Mouse (Mus musculus): ENCODE measurements at regions not wholly inside any gene's neighbourhood (a gene's known extent, or its start where the extent isn't known, plus 50 kb on each side); places are given as distances from the start of the nearest gene placed in this dataset.

- no peak for ATAC-seq (ENCODE audit: insufficient number of reproducible peaks, low FRiP score, low TSS enrichment, low read depth)
- Histone ChIP-seq H3K27ac (replicated peaks; ENCODE audit: low read depth, low read length) (no peak overlapping the region), H3K36me3 (ENCODE audit: control insufficient read depth, insufficient read depth, low read length) (no peaks in the 10 kb centered on the region), H3K4me1 (ENCODE audit: control insufficient read depth, insufficient read depth, low read length) (no peaks in the 10 kb centered on the region), H3K4me3 (ENCODE audit: low read depth, low read length) (no peak overlapping the region), H3K9ac (ENCODE audit: low read length) (no peak overlapping the region), H3K27me3 (ENCODE audit: control insufficient read depth, insufficient read depth, low read length) (no peaks in the 10 kb centered on the region), H3K4me2 (ENCODE audit: low read depth, severe bottlenecking) (no peak overlapping the region), H3K9me3 (ENCODE audit: control insufficient read depth, low read length) (no peaks in the 10 kb centered on the region)
- DNase-seq (ENCODE audit: low spot score): no peak
- WGBS: 39% methylated on average over 9 of the region's 9 CpGs
These were observed 124.1 kb upstream of the Unc5b start for GRCm38 (mm10) chr10:60955467-60955866.

- WGBS: 14% methylated on average over 7 of the region's 7 CpGs
- H3K4me3 ChIP-seq (ENCODE audit: low read depth, low read length): no peak overlapping the region
- ATAC-seq (ENCODE audit: insufficient number of reproducible peaks, low FRiP score, low TSS enrichment, low read depth) (no peak), DNase-seq (ENCODE audit: low spot score) (no peak)
- no peaks in the 10 kb centered on the region for H3K27me3 ChIP-seq (ENCODE audit: control insufficient read depth, insufficient read depth, low read length)
- H3K4me1 ChIP-seq (ENCODE audit: control insufficient read depth, insufficient read depth, low read length): no peaks in the 10 kb centered on the region
- H3K9me3 ChIP-seq (ENCODE audit: control insufficient read depth, low read length): no peaks in the 10 kb centered on the region
- no peak overlapping the region for H3K27ac ChIP-seq (replicated peaks; ENCODE audit: low read depth, low read length)
- no peak overlapping the region for H3K9ac ChIP-seq (ENCODE audit: low read length)
- H3K4me2 ChIP-seq (ENCODE audit: low read depth, severe bottlenecking): no peak overlapping the region
- H3K36me3 ChIP-seq (ENCODE audit: control insufficient read depth, insufficient read depth, low read length): no peaks in the 10 kb centered on the region
These were observed 121.1 kb upstream of the Unc5b start for GRCm38 (mm10) chr10:60952495-60952894.

GRCm38 (mm10) chr10:60948983-60949677, 117.7 kb upstream of the Unc5b start:
- no peaks in the 10 kb centered on the region for H3K36me3 ChIP-seq (ENCODE audit: control insufficient read depth, insufficient read depth, low read length)

GRCm38 (mm10) chr10:60943074-60943473, 111.7 kb upstream of the Unc5b start:
- H3K9me3 ChIP-seq (ENCODE audit: control insufficient read depth, low read length): no peaks in the 10 kb centered on the region
- H3K4me1 ChIP-seq (ENCODE audit: control insufficient read depth, insufficient read depth, low read length): no peaks in the 10 kb centered on the region
- no peaks in the 10 kb centered on the region for H3K36me3 ChIP-seq (ENCODE audit: control insufficient read depth, insufficient read depth, low read length)
- no peak overlapping the region for H3K4me3 ChIP-seq (ENCODE audit: low read depth, low read length)
- H3K9ac ChIP-seq (ENCODE audit: low read length): no peak overlapping the region
- WGBS: 76% methylated on average over 6 of the region's 6 CpGs
- no peak overlapping the region for H3K27ac ChIP-seq (replicated peaks; ENCODE audit: low read depth, low read length)
- ATAC-seq (ENCODE audit: insufficient number of reproducible peaks, low FRiP score, low TSS enrichment, low read depth) (no peak), DNase-seq (ENCODE audit: low spot score) (peak; percentile 52)
- no peak overlapping the region for H3K4me2 ChIP-seq (ENCODE audit: low read depth, severe bottlenecking)
- no peaks in the 10 kb centered on the region for H3K27me3 ChIP-seq (ENCODE audit: control insufficient read depth, insufficient read depth, low read length)

More at GRCm38 (mm10) chr10:60948983-60949677, 117.7 kb upstream of the Unc5b start:
- 39% methylated on average over 7 of the region's 7 CpGs for WGBS
- no peak overlapping the region for H3K4me2 ChIP-seq (ENCODE audit: low read depth, severe bottlenecking)
- no peak overlapping the region for H3K27ac ChIP-seq (replicated peaks; ENCODE audit: low read depth, low read length)
- ATAC-seq (ENCODE audit: insufficient number of reproducible peaks, low FRiP score, low TSS enrichment, low read depth): no peak
- no peak for DNase-seq (ENCODE audit: low spot score)
- no peaks in the 10 kb centered on the region for H3K4me1 ChIP-seq (ENCODE audit: control insufficient read depth, insufficient read depth, low read length)
- H3K4me3 ChIP-seq (ENCODE audit: low read depth, low read length): no peak overlapping the region
- H3K9me3 ChIP-seq (ENCODE audit: control insufficient read depth, low read length): no peaks in the 10 kb centered on the region
- H3K27me3 ChIP-seq (ENCODE audit: control insufficient read depth, insufficient read depth, low read length): no peaks in the 10 kb centered on the region
- no peak overlapping the region for H3K9ac ChIP-seq (ENCODE audit: low read length)

GRCm38 (mm10) chr10:60938749-60939148, 107.4 kb upstream of the Unc5b start:
- no peak overlapping the region for H3K4me3 ChIP-seq (ENCODE audit: low read depth, low read length)
- 92% methylated on average over 10 of the region's 10 CpGs for WGBS
- no peak overlapping the region for H3K27ac ChIP-seq (replicated peaks; ENCODE audit: low read depth, low read length)
- H3K36me3 ChIP-seq (ENCODE audit: control insufficient read depth, insufficient read depth, low read length): no peaks in the 10 kb centered on the region
- H3K9ac ChIP-seq (ENCODE audit: low read length): no peak overlapping the region
- DNase-seq (ENCODE audit: low spot score): no peak
- no peaks in the 10 kb centered on the region; the same call in 1 of the 2 replicates for H3K27me3 ChIP-seq (ENCODE audit: control insufficient read depth, insufficient read depth, low read length)
- H3K4me1 ChIP-seq (ENCODE audit: control insufficient read depth, insufficient read depth, low read length): peaks cover 8% of the 10 kb centered on the region
- H3K9me3 ChIP-seq (ENCODE audit: control insufficient read depth, low read length): no peaks in the 10 kb centered on the region
- no peak overlapping the region for H3K4me2 ChIP-seq (ENCODE audit: low read depth, severe bottlenecking)
- ATAC-seq (ENCODE audit: insufficient number of reproducible peaks, low FRiP score, low TSS enrichment, low read depth): no peak

- H3K4me1 ChIP-seq (ENCODE audit: control insufficient read depth, insufficient read depth, low read length): peaks cover 8% of the 10 kb centered on the region
- H3K4me2 ChIP-seq (ENCODE audit: low read depth, severe bottlenecking): no peak overlapping the region
- H3K27me3 ChIP-seq (ENCODE audit: control insufficient read depth, insufficient read depth, low read length): no peaks in the 10 kb centered on the region; the same call in 1 of the 2 replicates
- no peak overlapping the region for H3K4me3 ChIP-seq (ENCODE audit: low read depth, low read length)
- ATAC-seq (ENCODE audit: insufficient number of reproducible peaks, low FRiP score, low TSS enrichment, low read depth): no peak
- no peak overlapping the region for H3K27ac ChIP-seq (replicated peaks; ENCODE audit: low read depth, low read length)
- 41% methylated on average over 7 of the region's 7 CpGs for WGBS
- H3K9ac ChIP-seq (ENCODE audit: low read length): no peak overlapping the region
- no peak for DNase-seq (ENCODE audit: low spot score)
- H3K36me3 ChIP-seq (ENCODE audit: control insufficient read depth, insufficient read depth, low read length): no peaks in the 10 kb centered on the region
- no peaks in the 10 kb centered on the region for H3K9me3 ChIP-seq (ENCODE audit: control insufficient read depth, low read length)
These were observed 106.1 kb upstream of the Unc5b start for GRCm38 (mm10) chr10:60937517-60937866.

GRCm38 (mm10) chr10:60936659-60937516, 105.5 kb upstream of the Unc5b start:
- no peak for ATAC-seq (ENCODE audit: insufficient number of reproducible peaks, low FRiP score, low TSS enrichment, low read depth)
- H3K27me3 ChIP-seq (ENCODE audit: control insufficient read depth, insufficient read depth, low read length): no peaks in the 10 kb centered on the region; the same call in 1 of the 2 replicates
- H3K4me2 ChIP-seq (ENCODE audit: low read depth, severe bottlenecking): no peak overlapping the region
- no peak overlapping the region for H3K27ac ChIP-seq (replicated peaks; ENCODE audit: low read depth, low read length)
- H3K9me3 ChIP-seq (ENCODE audit: control insufficient read depth, low read length): no peaks in the 10 kb centered on the region
- no peak for DNase-seq (ENCODE audit: low spot score)
- H3K4me3 ChIP-seq (ENCODE audit: low read depth, low read length): no peak overlapping the region
- H3K4me1 ChIP-seq (ENCODE audit: control insufficient read depth, insufficient read depth, low read length): peaks cover 8% of the 10 kb centered on the region
- WGBS: 13% methylated on average over 13 of the region's 13 CpGs
- H3K36me3 ChIP-seq (ENCODE audit: control insufficient read depth, insufficient read depth, low read length): no peaks in the 10 kb centered on the region
- no peak overlapping the region for H3K9ac ChIP-seq (ENCODE audit: low read length)

- 47% methylated on average over 13 of the region's 13 CpGs for WGBS
- ATAC-seq (ENCODE audit: insufficient number of reproducible peaks, low FRiP score, low TSS enrichment, low read depth): no peak
These were observed 103.2 kb upstream of the Unc5b start for GRCm38 (mm10) chr10:60934297-60935286.

More at GRCm38 (mm10) chr10:60934297-60935286, 103.2 kb upstream of the Unc5b start:
- Histone ChIP-seq H3K27ac (replicated peaks; ENCODE audit: low read depth, low read length) (no peak overlapping the region), H3K9ac (ENCODE audit: low read length) (no peak overlapping the region), H3K9me3 (ENCODE audit: control insufficient read depth, low read length) (no peaks in the 10 kb centered on the region), H3K4me3 (ENCODE audit: low read depth, low read length) (no peak overlapping the region), H3K36me3 (ENCODE audit: control insufficient read depth, insufficient read depth, low read length) (no peaks in the 10 kb centered on the region), H3K4me1 (ENCODE audit: control insufficient read depth, insufficient read depth, low read length) (peaks cover 10% of the 10 kb centered on the region), H3K27me3 (ENCODE audit: control insufficient read depth, insufficient read depth, low read length) (no peaks in the 10 kb centered on the region; the same call in 1 of the 2 replicates), H3K4me2 (ENCODE audit: low read depth, severe bottlenecking) (no peak overlapping the region)
- no peak for DNase-seq (ENCODE audit: low spot score)

All from limb, embryonic 11.5 days (tissue).